Mouse (Mus musculus) brain, embryonic 14.5 days (tissue): ENCODE measurements at regions not wholly inside any gene's neighbourhood (a gene's known extent, or its start where the extent isn't known, plus 50 kb on each side); places are given as distances from the start of the nearest gene placed in this dataset.
"Not testable (repeated sequence)": the region's sequence is repeated elsewhere in the genome, so short reads cannot be mapped to it uniquely, and the experiment has no call there.

Source experiments
- DNase-seq: peaks from one replicate; pipeline ENCODE4 v3.0.0-alpha.2; 2011; ENCODE audit warnings: low read depth
- CTCF ChIP-seq: fragments of 200-500 bp; IDR thresholded peaks from 2 replicates; pipeline ENCODE4 v1.5.1; 2012; ENCODE audit warnings: inconsistent platforms, mild to moderate bottlenecking, moderate library complexity, borderline replicate concordance; ENCODE audit not compliant: insufficient read depth, insufficient read length; ENCODE audit errors: extremely low read depth
- POLR2A ChIP-seq: fragments of 200-500 bp; IDR thresholded peaks from 2 replicates; pipeline ENCODE4 v1.6.1; 2012; ENCODE audit warnings: mild to moderate bottlenecking, inconsistent platforms, borderline replicate concordance; ENCODE audit not compliant: poor library complexity, insufficient read depth, insufficient read length, severe bottlenecking; ENCODE audit errors: extremely low read depth

DNA sequence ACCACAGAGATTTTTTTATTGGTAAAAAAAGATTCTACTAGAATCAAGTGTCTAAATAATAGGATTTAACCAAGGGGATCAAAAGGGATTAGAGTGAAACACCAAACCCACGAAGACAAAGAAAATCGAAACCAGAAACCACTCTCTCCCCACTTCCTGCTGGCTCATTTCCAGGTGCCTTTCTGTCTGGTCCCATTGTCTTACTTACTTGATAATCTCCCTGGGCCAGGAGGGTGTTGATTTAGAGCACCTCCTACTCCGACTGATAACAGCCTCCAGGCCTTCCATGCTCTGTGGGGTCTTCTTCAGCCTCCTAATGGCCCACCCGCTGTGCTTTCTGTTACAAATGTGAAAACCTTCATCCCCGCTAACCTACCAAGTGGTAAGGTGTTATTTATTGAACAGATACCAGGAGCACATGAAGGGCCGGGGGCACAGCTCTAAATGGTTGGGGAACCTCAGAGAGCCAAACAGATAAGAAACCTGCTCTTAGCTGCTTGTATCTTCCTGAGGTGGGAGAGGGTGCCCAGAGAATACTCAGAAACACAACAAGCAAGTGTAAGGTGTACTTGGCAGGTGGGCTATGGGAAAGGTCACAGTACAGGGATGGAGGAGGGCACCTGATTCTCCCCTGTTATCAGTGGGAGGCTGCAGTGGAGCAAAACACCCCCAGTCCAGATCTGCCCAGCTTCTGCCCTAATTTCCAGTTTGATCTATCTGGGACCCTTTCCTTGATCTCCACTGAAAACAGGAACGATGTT, 72.6 kb upstream of the Cpsf6 start:
- DNase-seq: peak; percentile 32
- TF ChIP-seq CTCF (no peak), POLR2A (no peak)

DNA sequence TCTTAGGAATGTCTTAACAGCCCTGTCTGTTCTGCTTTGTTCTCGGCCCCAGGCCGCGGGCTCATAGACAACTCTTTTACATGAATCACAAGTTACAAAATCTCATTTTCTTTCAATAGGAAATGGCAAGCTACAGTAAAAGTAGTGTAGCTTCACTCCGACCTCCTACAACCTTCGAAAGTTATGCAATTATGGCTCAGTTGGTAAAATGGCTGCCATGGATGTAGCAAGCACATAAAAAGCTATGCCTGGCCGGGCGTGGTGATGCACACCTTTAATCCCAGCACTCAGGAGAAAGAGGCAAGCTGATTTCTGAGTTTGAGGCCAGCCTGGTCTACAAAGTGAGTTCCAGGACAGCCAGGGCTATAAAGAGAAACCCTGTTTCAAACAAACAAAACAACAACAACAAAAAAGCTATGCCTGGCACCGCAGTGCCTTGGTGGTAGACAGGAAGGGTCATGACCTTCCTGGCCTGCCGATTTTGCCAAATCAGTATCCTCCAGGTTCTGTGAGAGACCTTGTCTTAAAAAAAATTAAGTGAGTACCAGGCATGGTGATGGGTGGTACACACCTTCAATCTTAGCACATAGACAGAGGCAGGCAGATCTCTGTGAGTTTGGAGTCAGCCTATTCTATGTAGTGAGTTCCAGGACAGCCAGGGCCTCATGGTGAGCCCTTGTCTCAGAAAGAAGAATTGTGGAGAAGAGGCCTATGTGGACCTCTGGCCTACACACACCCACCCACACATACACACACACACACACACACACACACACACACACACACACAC, 71.8 kb upstream of the Cpsf6 start:
- TF ChIP-seq POLR2A (no peak), CTCF (no peak)
- no peak for DNase-seq

DNA sequence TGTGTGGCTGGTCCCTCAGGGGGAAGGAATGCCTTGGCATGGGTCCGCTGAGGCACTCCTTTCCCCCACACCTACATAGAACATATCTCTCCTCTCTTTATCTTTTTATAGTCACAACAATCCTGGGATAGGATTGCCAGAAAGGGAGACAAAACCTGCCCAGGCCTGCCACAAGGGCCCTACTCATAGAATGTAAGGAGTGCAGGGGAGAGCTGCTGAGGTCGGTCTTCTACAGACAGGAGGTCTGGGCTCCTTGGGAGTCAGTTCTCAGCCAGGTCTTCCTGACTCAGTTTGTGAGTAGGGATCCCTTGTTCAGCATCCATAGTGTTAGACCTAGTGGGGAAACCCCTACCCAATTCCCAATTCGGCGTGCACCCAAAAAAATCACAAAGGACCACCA, 70.8 kb upstream of the Cpsf6 start:
- no peak for TF ChIP-seq POLR2A
- no peak for TF ChIP-seq CTCF
- DNase-seq: no peak

DNA sequence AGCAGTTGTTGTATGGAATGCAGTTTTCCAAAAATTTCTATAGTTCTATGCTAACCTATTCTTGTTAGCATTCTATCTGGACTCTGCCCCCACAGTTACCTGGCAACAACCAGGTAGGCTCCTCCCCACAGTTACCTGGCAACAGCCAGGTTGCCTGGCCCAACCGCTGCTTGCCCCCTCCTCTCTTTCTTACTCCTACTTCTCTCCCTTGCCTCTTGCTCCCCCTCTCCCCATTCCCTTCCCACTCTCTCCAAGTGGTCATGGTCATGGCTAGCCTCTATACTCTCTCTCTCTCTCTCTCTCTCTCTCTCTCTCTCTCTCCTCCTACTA, 70.4 kb upstream of the Cpsf6 start:
- DNase-seq: no peak
- TF ChIP-seq POLR2A (no peak), CTCF (no peak)

DNA sequence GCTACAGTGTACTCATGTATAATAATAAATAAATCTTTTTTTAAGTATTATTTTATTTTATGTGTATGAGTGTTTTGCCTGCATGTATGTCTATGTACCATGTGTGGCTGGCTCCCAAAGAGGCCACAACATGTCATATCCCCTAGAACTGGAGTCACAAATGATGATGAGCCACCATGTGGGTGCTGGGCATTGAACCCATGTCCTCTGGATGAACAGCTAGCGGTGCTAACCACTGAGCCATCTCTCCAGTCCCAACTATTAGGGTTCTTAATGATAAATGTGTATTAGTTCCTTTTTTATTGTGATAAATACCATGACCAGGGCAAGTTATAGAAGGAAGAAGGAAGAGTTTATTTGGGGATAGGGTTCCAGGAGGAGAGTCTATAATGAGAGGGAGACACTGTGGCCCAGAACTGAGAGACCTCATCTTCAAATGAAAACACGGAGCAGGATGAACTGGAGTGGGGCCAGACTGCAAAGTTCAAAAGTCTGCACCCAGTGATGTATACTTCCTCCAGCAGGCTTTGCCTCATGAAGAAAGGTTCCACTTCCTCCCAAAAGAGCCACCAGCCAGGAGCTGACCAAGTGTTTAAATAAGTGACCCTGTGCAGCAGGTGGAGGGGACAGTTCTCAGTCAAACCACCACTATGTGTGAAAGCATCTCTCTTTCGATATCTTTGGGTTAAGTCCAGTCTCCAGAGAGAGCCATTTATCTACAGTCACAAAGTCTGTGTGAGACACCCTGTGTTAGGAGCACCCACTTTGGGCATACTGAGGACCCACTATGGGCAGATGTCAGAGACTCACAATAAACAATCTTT, 69.8 kb upstream of the Cpsf6 start:
- TF ChIP-seq POLR2A: no peak
- DNase-seq: no peak

DNA sequence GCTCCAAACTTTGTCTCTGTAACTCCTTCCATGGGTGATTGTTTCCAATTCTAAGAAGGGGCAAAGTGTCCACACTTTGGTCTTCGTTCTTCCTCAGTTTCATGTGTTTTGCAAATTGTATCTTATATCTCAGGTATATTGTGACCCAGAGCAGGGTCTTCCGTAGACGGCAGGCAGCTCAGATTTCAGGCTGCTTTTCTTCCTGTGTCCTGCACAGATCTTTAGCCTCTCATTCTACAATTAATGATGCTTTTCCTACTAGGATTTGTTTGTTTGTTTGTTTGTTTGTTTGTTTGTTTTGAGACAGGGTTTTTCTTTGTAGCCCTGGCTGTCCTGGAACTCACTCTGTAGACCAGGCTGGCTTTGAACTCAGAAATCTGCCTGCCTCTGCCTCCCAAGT, 69.0 kb upstream of the Cpsf6 start:
- not testable (repeated sequence) for DNase-seq

DNA sequence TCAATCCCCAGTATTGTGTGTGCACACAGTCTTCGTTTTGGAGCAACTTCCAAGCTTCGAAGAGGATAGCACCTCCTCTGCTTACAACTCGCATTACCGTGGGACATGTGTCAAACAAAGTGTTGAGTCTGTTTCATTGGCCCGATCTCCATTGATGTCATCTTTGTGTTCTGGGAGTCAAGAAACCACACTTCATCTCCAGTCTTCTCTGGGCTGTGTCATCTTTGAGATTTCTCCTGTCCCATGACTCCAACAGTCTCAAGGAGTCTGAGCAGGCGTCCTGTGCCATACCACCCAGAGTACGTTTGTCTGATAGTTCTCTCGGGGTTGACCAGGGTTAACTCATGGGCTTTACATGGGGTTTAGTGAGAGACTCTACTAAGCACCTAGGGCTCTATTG, 67.8 kb upstream of the Cpsf6 start:
- no peak for DNase-seq
- TF ChIP-seq POLR2A: no peak

DNA sequence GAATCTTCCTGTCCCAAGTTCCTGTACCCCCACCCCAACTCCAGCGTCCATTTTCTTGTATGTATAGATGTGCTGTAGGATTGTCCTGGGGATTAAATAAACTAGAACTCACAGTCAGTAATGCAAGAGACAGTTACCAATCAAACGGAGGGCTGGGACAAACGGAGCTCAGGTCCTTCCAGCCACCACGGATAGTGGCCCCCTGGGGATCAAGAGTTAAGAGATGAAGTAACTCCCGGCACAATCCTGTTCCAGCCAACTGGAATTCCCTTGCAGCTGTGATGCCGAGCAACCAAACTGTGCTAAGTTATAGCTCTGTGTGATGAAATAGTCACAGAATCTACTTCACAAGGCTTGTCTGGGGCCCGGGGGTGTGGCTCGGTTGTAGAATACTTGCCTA, 67.4 kb upstream of the Cpsf6 start:
- TF ChIP-seq CTCF: no peak
- no peak for TF ChIP-seq POLR2A
- DNase-seq: no peak

DNA sequence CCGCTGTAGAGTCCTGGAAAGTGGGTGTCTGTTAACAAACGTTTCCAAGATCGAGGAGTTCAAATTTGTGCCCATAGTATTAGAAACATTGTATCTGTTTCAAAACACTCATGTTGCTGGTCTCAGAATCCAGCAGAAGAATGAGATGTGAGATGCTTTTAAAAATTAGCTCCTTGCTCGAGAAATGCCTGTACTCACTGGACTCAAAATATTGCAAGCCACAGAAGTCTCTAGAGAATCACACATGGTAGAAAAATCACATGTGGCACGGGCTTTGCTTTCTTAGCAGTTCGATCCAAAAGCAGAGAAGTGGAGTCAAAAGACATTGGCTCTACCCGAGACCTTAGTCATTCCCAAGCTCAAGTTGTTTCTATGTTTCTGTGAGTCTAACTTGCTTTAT, 67.0 kb upstream of the Cpsf6 start:
- DNase-seq: no peak
- TF ChIP-seq POLR2A (no peak), CTCF (no peak)

DNA sequence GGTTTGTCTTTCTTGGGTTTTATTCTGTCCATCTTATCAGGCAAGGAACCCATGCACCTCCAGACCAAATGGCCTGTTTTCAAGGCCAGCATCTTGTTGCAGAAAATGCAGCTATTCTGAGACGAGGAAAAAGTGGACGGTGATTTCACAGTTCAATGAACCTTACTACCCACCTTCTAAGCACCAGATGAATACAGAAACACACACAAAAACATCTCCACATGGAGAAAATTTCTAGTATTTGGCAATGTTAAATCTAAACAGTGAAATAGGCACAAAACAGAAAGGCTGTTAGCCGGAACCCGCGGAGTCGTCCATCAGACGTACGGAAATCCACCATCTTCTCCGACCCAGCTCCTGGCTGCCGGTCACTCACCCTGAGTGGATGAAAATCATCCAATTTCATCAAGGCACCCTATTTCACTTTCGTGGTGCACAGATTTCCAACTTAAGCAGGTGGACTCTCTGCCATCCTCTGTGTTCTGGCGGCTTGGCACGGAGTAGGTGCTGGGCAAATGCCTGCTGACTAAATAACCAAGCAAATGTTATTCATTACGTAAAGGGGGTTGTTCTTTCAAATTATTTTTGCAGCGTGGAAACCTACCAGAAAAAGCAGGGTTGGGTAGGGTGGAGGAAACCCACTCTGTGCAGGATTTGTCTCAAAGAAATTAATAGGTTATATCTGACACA, 66.1 kb upstream of the Cpsf6 start:
- TF ChIP-seq POLR2A (no peak), CTCF (no peak)
- no peak for DNase-seq

DNA sequence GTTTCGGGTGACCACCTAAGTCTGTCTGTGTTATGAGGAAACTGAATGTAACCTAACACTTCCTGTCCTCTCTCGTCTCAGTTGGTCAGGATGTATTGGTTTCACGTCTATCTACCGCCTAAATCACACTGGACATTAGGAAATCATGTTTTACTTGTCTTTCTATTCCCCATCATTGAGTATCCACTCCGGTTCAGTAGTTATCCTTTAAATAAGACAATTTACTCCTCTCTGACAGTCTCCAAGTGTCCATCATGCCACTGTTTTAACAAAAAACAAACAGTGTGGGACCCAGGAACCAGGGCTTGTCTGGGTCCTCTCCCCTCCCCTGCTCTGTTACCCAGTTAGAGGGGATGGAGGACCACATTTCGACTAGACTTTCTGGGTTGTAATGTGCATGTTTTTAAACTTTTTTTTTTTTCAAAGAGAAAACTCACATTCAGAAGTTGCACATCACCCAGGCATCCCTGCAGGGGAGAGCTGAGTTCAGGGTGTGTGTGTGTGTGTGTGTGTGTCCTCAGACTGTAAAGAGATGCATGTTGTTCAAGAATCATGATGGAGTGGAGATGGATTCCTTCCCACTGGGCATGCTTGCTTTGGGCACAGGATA, 65.5 kb upstream of the Cpsf6 start:
- TF ChIP-seq CTCF (no peak), POLR2A (no peak)
- no peak for DNase-seq
